Mouse (Mus musculus) stomach, embryonic 16.5 days (tissue): ENCODE measurements around the gene Hist1h2aa. TPM values are rescaled to one million over a fixed set of nuclear protein-coding genes. Genes with fewer than 3 reads are reported as not detected.

Source experiments
- ATAC-seq: fragments of 200-750 bp; cut with Nextera tagmentation; 2 replicates; pipeline ENCODE4 v1.8.0; 2017; ENCODE audit warnings: moderate number of reproducible peaks, moderate TSS enrichment; ENCODE audit not compliant: insufficient read depth, low FRiP score
- H3K27ac ChIP-seq: fragments of 300-500 bp; sonication (generic); 2 replicates; pipeline ENCODE4 v1.5.1; 2014; ENCODE audit warnings: low read length
- H3K27me3 ChIP-seq: fragments of 300-500 bp; sonication (generic); 2 replicates; pipeline ENCODE4 v1.6.1; 2014; ENCODE audit warnings: low read length, control low read depth, mixed read lengths; ENCODE audit not compliant: control insufficient read depth, insufficient read depth
- H3K36me3 ChIP-seq: fragments of 300-500 bp; sonication (generic); 2 replicates; pipeline ENCODE4 v1.6.1; 2014; ENCODE audit warnings: low read length; ENCODE audit not compliant: control insufficient read depth, insufficient read depth
- H3K4me1 ChIP-seq: fragments of 300-500 bp; sonication (generic); 2 replicates; pipeline ENCODE4 v1.6.1; 2014; ENCODE audit warnings: low read length, control low read depth, mixed read lengths; ENCODE audit not compliant: control insufficient read depth, insufficient read depth
- H3K4me2 ChIP-seq: fragments of 300-500 bp; sonication (generic); 2 replicates; pipeline ENCODE4 v1.6.1; 2014; ENCODE audit warnings: low read depth, low read length, mixed read lengths
- H3K4me3 ChIP-seq: fragments of 300-500 bp; sonication (generic); replicated peaks from 2 replicates; pipeline ENCODE4 v1.5.1; 2014; ENCODE audit warnings: mild to moderate bottlenecking, low read length
- H3K9ac ChIP-seq: fragments of 300-500 bp; sonication (generic); 2 replicates; pipeline ENCODE4 v1.6.1; 2014; ENCODE audit warnings: low read length
- H3K9me3 ChIP-seq: fragments of 300-500 bp; sonication (generic); replicated peaks from 2 replicates; pipeline ENCODE4 v1.6.1; 2016; ENCODE audit warnings: low read length, control low read depth; ENCODE audit not compliant: control insufficient read depth
- WGBS: fragments of 180-500 bp; shearing (Covaris S2); extraction: QIAGEN DNeasy Blood & Tissue Kit; methylation state at CpG from one replicate; pipeline ENCODE4 v1.1.7; 2014; 5-methylcytosine and 5-hydroxymethylcytosine counted together
- polyA plus RNA-seq: library from polyadenylated mRNA; unstranded; fragments of >200 nt; fragmentation: Nextera tagmentation; extraction: Ambion mirVana; gene quantifications from 2 replicates; pipeline ENCODE4 v1.2.1, GENCODE M21; 2015

The Hist1h2aa gene
- polyA plus RNA-seq, 1 experiment from 2014 or later: not detected

DNA sequence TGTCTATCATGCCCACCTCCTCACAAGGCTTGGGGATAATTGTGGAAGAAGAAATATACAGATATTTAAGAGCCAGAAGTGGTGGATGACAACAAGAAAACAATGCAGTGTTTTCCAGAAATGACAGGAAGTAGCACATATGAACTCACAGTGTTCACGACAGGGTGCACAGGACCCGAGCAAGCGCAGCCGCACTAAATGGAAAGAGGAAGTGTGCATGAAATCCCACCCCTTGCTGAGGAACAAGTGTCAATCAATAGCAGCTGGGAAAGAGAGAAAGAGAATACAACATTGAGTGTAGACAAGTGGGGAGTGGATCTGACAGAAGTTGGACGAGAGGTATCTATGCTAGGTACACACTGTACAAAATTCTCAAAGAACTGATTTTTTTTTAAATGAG, 22.9 kb upstream of the Hist1h2aa start:
- Histone ChIP-seq H3K4me1 (no peaks in the 10 kb centered on the region), H3K4me2 (no peak overlapping the region), H3K27me3 (no peaks in the 10 kb centered on the region), H3K9me3 (no peaks in the 10 kb centered on the region), H3K27ac (no peak overlapping the region), H3K36me3 (no peaks in the 10 kb centered on the region), H3K9ac (no peak overlapping the region), H3K4me3 (no peak overlapping the region)
- no peak for ATAC-seq
- WGBS: 79% methylated on average over 5 of the region's 5 CpGs

- H3K4me1 ChIP-seq: no peaks in the 10 kb centered on the region
- H3K36me3 ChIP-seq: no peaks in the 10 kb centered on the region
- H3K27ac ChIP-seq: peak overlapping the region; percentile 26
- no peak overlapping the region for H3K9ac ChIP-seq
- no peaks in the 10 kb centered on the region for H3K9me3 ChIP-seq
- no peak overlapping the region for H3K4me2 ChIP-seq
- H3K27me3 ChIP-seq: no peaks in the 10 kb centered on the region
- no peak overlapping the region for H3K4me3 ChIP-seq
- ATAC-seq: peak; percentile 21; the same call in 1 of the 2 replicates
- WGBS: 41% methylated on average over 6 of the region's 6 CpGs
Measured at GRCm38 (mm10) chr13:23913791-23914306, 20.4 kb upstream of the Hist1h2aa start.

DNA sequence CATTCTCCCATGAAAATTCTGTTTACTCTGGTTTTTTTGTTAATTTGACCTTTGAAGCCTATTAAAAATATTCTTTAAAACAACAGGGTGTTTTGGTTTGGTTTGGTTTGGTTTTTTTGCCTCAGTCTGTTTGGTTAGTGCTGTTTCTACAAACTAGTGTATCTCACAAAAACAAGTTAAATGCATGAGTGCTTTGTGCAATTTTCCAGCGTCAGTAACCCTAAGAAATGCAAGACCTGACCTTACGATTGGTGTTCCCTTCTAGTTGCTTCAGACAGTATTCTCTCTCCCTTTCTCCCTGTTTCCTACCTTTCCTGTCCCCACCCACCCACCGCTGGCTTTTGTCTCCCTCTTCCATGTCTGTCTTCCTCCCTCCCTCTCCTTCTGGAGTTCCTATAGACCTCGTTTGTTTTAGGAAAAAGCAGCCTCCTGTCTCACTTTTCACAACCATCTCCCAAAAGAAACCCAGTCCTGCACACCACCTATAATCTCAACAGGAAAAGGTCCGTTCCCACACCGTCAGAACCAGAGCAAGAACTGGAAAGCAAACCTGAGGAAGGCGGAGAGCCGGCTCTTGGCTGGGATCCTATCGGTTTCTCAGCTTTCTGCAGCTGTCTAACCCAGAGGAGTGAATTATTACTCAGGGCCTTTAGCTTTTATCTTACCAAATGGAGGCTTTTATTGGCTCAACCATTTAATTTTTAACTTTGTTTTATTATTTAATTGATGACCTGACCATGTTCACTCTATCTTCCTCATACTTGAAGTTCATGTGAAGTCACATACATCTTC, 19.7 kb upstream of the Hist1h2aa start, which contains the start of gene Slc17a4:
Gene Slc17a4, minus strand, starts transcription at position 634 of the 792 bp plus-strand sequence.
- H3K36me3 ChIP-seq: no peaks in the 10 kb centered on the region
- H3K4me1 ChIP-seq: no peaks in the 10 kb centered on the region
- H3K9me3 ChIP-seq: no peaks in the 10 kb centered on the region
- no peak within 1 kb of the TSS for H3K9ac ChIP-seq
- no peak within 1 kb of the TSS for H3K4me3 ChIP-seq
- no peak for ATAC-seq
- WGBS: 41% methylated on average over 9 of the region's 9 CpGs
- H3K4me2 ChIP-seq: no peak within 1 kb of the TSS
- H3K27ac ChIP-seq: 0 out of 2 replicates have a peak within 1 kb of the TSS, but pooled peaks have one; percentile 14
- no peaks in the 10 kb centered on the region for H3K27me3 ChIP-seq

DNA sequence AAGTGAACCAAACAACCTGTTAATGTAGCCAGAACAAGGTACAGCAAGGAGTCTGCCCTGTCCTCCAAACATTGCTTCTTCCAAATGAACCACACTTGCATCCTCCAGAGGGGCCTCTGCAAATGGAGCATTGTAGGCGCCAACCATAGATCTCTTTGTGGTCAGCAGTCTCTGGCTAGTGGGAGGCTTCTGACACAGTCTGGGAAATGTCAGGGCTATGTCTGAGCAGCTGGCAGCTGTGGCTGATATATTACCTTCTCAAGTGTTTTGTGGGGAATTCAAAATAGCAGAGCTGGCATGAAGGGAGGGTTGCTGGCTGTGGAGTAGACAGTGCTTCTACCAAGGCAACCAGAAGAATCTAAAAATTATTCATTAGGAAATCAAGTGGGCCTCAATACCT, 18.1 kb upstream of the Hist1h2aa start:
- WGBS: 76% methylated on average over 1 of the region's 1 CpGs
- Histone ChIP-seq H3K4me3 (no peak overlapping the region), H3K27me3 (no peaks in the 10 kb centered on the region), H3K4me2 (no peak overlapping the region), H3K36me3 (no peaks in the 10 kb centered on the region), H3K27ac (no peak overlapping the region), H3K9ac (no peak overlapping the region), H3K9me3 (no peaks in the 10 kb centered on the region), H3K4me1 (no peaks in the 10 kb centered on the region)
- no peak for ATAC-seq

- H3K4me1 ChIP-seq: no peaks in the 10 kb centered on the region
- ATAC-seq: no peak
- WGBS: 35% methylated on average over 4 of the region's 4 CpGs
- no peaks in the 10 kb centered on the region for H3K36me3 ChIP-seq
- H3K27ac ChIP-seq: no peak overlapping the region
- H3K4me3 ChIP-seq: no peak overlapping the region
- no peak overlapping the region for H3K4me2 ChIP-seq
- no peaks in the 10 kb centered on the region for H3K9me3 ChIP-seq
- no peaks in the 10 kb centered on the region for H3K27me3 ChIP-seq
- no peak overlapping the region for H3K9ac ChIP-seq
Measured at GRCm38 (mm10) chr13:23917674-23918073, 16.6 kb upstream of the Hist1h2aa start.

- 59% methylated on average over 2 of the region's 2 CpGs for WGBS
- H3K27me3 ChIP-seq: no peaks in the 10 kb centered on the region
- no peaks in the 10 kb centered on the region for H3K36me3 ChIP-seq
- no peak overlapping the region for H3K4me2 ChIP-seq
- no peak overlapping the region for H3K9ac ChIP-seq
- H3K4me3 ChIP-seq: no peak overlapping the region
- ATAC-seq: no peak
- H3K9me3 ChIP-seq: no peaks in the 10 kb centered on the region
- H3K4me1 ChIP-seq: peaks cover 9% of the 10 kb centered on the region; the same call in 1 of the 2 replicates
- no peak overlapping the region for H3K27ac ChIP-seq
Measured at GRCm38 (mm10) chr13:23925792-23926191, 8.5 kb upstream of the Hist1h2aa start.

- Histone ChIP-seq H3K4me2 (peak overlapping the region; percentile 32; the same call in 1 of the 2 replicates), H3K4me3 (no peak overlapping the region), H3K27ac (no peak overlapping the region), H3K4me1 (peaks cover 9% of the 10 kb centered on the region; the same call in 1 of the 2 replicates), H3K36me3 (no peaks in the 10 kb centered on the region), H3K9ac (no peak overlapping the region), H3K9me3 (no peaks in the 10 kb centered on the region), H3K27me3 (no peaks in the 10 kb centered on the region)
- ATAC-seq: peak; percentile 81
- 47% methylated on average over 3 of the region's 3 CpGs for WGBS
Measured at GRCm38 (mm10) chr13:23928637-23929036, 5.6 kb upstream of the Hist1h2aa start.

- no peak for ATAC-seq
- H3K36me3 ChIP-seq: no peaks in the 10 kb centered on the region
- H3K9me3 ChIP-seq: no peaks in the 10 kb centered on the region
- WGBS: 80% methylated on average over 9 of the region's 9 CpGs
- no peak overlapping the region for H3K27ac ChIP-seq
- no peak overlapping the region for H3K9ac ChIP-seq
- no peak overlapping the region for H3K4me3 ChIP-seq
- H3K4me1 ChIP-seq: peaks cover 9% of the 10 kb centered on the region; the same call in 1 of the 2 replicates
- H3K27me3 ChIP-seq: no peaks in the 10 kb centered on the region
- no peak overlapping the region for H3K4me2 ChIP-seq
Measured at GRCm38 (mm10) chr13:23930461-23930860, 3.8 kb upstream of the Hist1h2aa start.

DNA sequence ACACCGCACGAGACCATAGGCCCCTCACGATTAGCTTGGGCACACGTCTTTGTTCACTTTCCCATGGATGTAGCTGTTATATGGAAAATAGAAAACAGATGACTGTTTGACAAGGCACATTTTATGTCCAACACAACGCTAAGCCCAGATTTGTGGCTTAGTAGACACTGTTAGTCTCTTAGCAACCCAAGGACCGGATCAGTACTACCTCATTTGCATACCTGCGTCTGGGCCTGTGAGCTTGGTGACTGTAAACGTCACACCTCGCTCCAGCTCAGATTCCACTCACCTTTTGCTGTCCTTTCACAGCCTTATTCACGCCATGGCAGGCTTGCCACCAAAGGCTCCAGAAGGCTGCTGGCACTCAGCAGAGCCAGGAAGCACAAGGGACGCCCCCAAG, 3.4 kb upstream of the Hist1h2aa start:
- Histone ChIP-seq H3K27ac (no peak overlapping the region), H3K9ac (no peak overlapping the region), H3K4me1 (peaks cover 9% of the 10 kb centered on the region; the same call in 1 of the 2 replicates), H3K27me3 (no peaks in the 10 kb centered on the region), H3K4me2 (no peak overlapping the region), H3K4me3 (no peak overlapping the region), H3K9me3 (no peaks in the 10 kb centered on the region), H3K36me3 (no peaks in the 10 kb centered on the region)
- WGBS: 57% methylated on average over 11 of the region's 11 CpGs
- ATAC-seq: no peak
